Mouse (Mus musculus) kidney, postnatal 36 days (tissue): ENCODE data around the gene Sema3b.
"Not testable (repeated sequence)": the region's sequence is repeated elsewhere in the genome, so short reads cannot be mapped to it uniquely, and the experiment has no call there.

ENCODE experiments used
- DNase-seq, 2 experiments: peaks; one replicate each; pipeline ENCODE4 v3.0.0; 2021 to 2022; ENCODE audit warnings: mixed read lengths in 2 of 2

Sema3b gene

GRCm38 (mm10) chr9:107586974-107587832, 21.8 kb downstream of the Sema3b start, which contains the start of gene Ifrd2:
Gene Ifrd2 (plus strand): TSS chr9:107587642.
- DNase-seq = peak; percentile 98 to 100

- no peak for DNase-seq
Measured at GRCm38 (mm10) chr9:107586504-107586903, 22.5 kb downstream of the Sema3b start.

- DNase-seq = no peak
Measured at GRCm38 (mm10) chr9:107583174-107583573, 25.9 kb downstream of the Sema3b start.

GRCm38 (mm10) chr9:107582509-107583062, 26.4 kb downstream of the Sema3b start:
- DNase-seq = peak in 1 of 2 experiments; percentile 51

- DNase-seq = no peak
Measured at GRCm38 (mm10) chr9:107581584-107581983, 27.4 kb downstream of the Sema3b start.

- DNase-seq = peak; percentile 95 to 97
Measured at GRCm38 (mm10) chr9:107580501-107581317, 28.3 kb downstream of the Sema3b start, which contains the start of gene Hyal3. Gene Hyal3 (plus strand): TSS chr9:107580818.

- DNase-seq = no peak
Measured at GRCm38 (mm10) chr9:107579023-107579900, 29.8 kb downstream of the Sema3b start.

GRCm38 (mm10) chr9:107578587-107578986, 30.4 kb downstream of the Sema3b start, which contains the start of gene Naa80:
Gene Naa80 (plus strand): TSS chr9:107578887.
- DNase-seq = no peak

- no peak for DNase-seq
Measured at GRCm38 (mm10) chr9:107577871-107578270, 31.2 kb downstream of the Sema3b start.

GRCm38 (mm10) chr9:107576357-107577107, 32.5 kb downstream of the Sema3b start, which contains the start of gene Hyal1:
Gene Hyal1 (plus strand): TSS chr9:107576927.
- peak; percentile 90 to 93 for DNase-seq

GRCm38 (mm10) chr9:107575579-107576356, 33.3 kb downstream of the Sema3b start:
- peak in 1 of 2 experiments; percentile 60 for DNase-seq

GRCm38 (mm10) chr9:107573774-107574173, 35.3 kb downstream of the Sema3b start:
- DNase-seq = not testable (repeated sequence)

GRCm38 (mm10) chr9:107572327-107572662, 36.7 kb downstream of the Sema3b start:
- DNase-seq = no peak

GRCm38 (mm10) chr9:107571534-107572326, 37.3 kb downstream of the Sema3b start:
- peak in 1 of 2 experiments; percentile 59 for DNase-seq

- no peak for DNase-seq
Measured at GRCm38 (mm10) chr9:107570845-107571244, 38.2 kb downstream of the Sema3b start.

- DNase-seq = no peak
Measured at GRCm38 (mm10) chr9:107570016-107570415, 39.0 kb downstream of the Sema3b start.

GRCm38 (mm10) chr9:107569270-107569669, 39.8 kb downstream of the Sema3b start:
- peak in 1 of 2 experiments; percentile 52 for DNase-seq

- peak; percentile 93 to 95 for DNase-seq
Measured at GRCm38 (mm10) chr9:107568331-107569261, 40.4 kb downstream of the Sema3b start.
